Mouse (Mus musculus): Measurements from ENCODE around the gene Gm21828. TPM values are rescaled to one million over a fixed set of nuclear protein-coding genes. Genes with fewer than 3 reads are reported as not detected.
"Not testable (repeated sequence)": the region's sequence is repeated elsewhere in the genome, so short reads cannot be mapped to it uniquely, and the experiment has no call there.

Gm21828 gene
- not detected for total RNA-seq (2021)
- long read RNA-seq, experiment 1: 0 reads
- long read RNA-seq, experiment 2: 0 reads

DNA sequence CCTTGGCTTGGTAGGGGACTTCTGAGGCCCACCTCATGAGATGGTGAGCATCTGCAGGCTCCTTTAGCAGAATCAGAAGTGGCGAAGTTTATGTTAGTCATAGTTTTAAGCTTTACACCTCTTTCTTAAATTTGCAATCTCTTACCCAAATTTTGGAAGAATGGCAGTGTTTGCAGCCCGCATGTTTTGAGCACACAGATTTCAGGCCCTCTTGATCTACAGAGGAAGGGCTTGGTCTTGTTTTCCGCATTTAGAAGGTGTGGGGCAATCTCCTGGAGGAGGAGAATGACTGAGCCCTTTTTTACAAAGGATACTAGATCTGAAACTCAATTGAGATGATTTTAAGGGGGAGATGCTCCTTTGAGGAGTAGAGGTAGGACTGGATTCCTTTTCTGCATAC lies at the start of gene Gm21828:
TSS of gene Gm21828 (minus strand) at position 101 of the 400 bp plus-strand sequence.
- not testable (repeated sequence) for DNase-seq

DNA sequence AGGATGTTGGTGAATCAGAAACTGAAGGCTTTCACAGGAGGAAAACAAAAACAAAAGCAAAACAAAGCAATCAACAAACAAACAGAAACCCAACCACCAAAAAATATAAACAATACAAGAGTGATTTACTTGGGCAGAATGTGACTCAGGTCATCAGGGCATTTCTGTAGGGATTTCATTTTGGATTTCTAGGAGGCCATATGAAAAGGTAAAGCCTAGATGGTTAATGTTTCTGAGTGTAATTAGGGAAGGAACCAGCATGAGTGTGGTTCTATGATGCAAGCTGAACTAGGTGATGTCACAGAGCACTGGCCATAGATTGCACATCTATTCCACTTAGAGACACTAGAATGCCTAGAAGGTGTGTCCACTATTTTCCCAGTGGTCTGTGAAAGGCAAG lies 28.4 kb upstream of the Gm21828 start, which contains the start of the genes Gm21440 and Gm21454:
TSS of gene Gm21440 (plus strand) at position 301 of the 400 bp plus-strand sequence.
TSS of gene Gm21454 (plus strand) at position 352 of the 400 bp plus-strand sequence.
- not testable (repeated sequence) for DNase-seq

Other genes starting within 250 kb of the Gm21828 start
- not detected for gene Gm20807, start 181.0 kb downstream of the Gm21828 start, total RNA-seq (2021)
- not detected for gene Gm21891, start 90.4 kb downstream of the Gm21828 start, total RNA-seq (2021)
- not detected for gene Gm21425, start 62.0 kb downstream of the Gm21828 start, total RNA-seq (2021)
- gene Gm21440, start 28.5 kb upstream of the Gm21828 start, total RNA-seq (2021): not detected
- gene Gm21454, start 28.5 kb upstream of the Gm21828 start, total RNA-seq (2021): not detected
- not detected for gene Gm21725, start 125.1 kb upstream of the Gm21828 start, total RNA-seq (2021)
- not detected for gene Gm21866, start 241.7 kb upstream of the Gm21828 start, total RNA-seq (2021)